In genomic region chr2:62458070-62458469, GRCm38 (mm10) we compare ENCODE assay signal across 13 mouse cellular contexts. TPM values are rescaled to one million over a fixed set of nuclear protein-coding genes. Genes with fewer than 3 reads are reported as not detected.
DNase-seq lines count a peak whose midpoint lies in the region; TF ChIP-seq lines count a peak whose summit lies in the region.
"Had no signal": no experiment of that assay in that cellular context is flagged by ENCODE, and none has a peak within 500 bp of the region (broad histone marks: within the 10 kb centered on the region; RNA-seq: fewer than 3 reads in every experiment).

No protein-coding gene starts in this region.

- WGBS in cerebellum, adult 2 months = 39% methylated on average over 9 of the region's 9 CpGs

- TF ChIP-seq POLR2A in cerebellum, adult 2 months (IDR thresholded peaks at IDR 0.05; ENCODE audit: borderline replicate concordance, insufficient read depth, low read length) = no peak

- no peaks in the 10 kb centered on the region for H3K4me1 ChIP-seq in cerebellum, adult 2 months (ENCODE audit: control insufficient read depth, insufficient read depth, low read length)

- TF ChIP-seq CTCF in cerebellum, adult 2 months (IDR thresholded peaks at IDR 0.05; ENCODE audit: borderline replicate concordance, insufficient read depth, low read depth, low read length) = peak; percentile 41; the same call in 1 of the 2 replicates
- TF ChIP-seq CTCF in left cerebral cortex, adult 2 months (IDR thresholded peaks at IDR 0.05) = peak; percentile 79

- DNase-seq in cerebellum, adult 2 months = peak in 1 of 2 experiments; percentile 15
- DNase-seq in cerebellum, adult 18-20 months = no peak
- no peak for DNase-seq in left cerebral cortex, adult 2 months (ENCODE audit: extremely low spot score in 1 of 2, low spot score in 2 of 2)
- DNase-seq in left cerebral cortex, adult 11 months (ENCODE audit: low spot score) = no peak
- DNase-seq in NIH3T3 (ENCODE audit: low read depth) = peak; percentile 77
- peak; percentile 78 for DNase-seq in induced T-regulatory cell, adult 2 months (ENCODE audit: low read depth)
- no peak for DNase-seq in right cerebral cortex, postnatal 36 days (ENCODE audit: low spot score in 2 of 2)
- DNase-seq in kidney, adult 11 months = no peak
- DNase-seq: cerebellum, adult 11 months; spleen, adult 18-20 months had no signal

- no peaks in the 10 kb centered on the region for H3K27me3 ChIP-seq in cerebellum, adult 2 months (ENCODE audit: control insufficient read depth, insufficient read depth, low read length)

- no peak overlapping the region for H3K4me3 ChIP-seq in cerebellum, adult 2 months (replicated peaks; ENCODE audit: insufficient read depth, low read depth, low read length)
- peak overlapping the region; percentile 36 for H3K4me3 ChIP-seq in left cerebral cortex, adult 2 months

- H3K27ac ChIP-seq in cerebellum, adult 2 months (ENCODE audit: insufficient read depth, low read length) = no peak overlapping the region
- peak overlapping the region; percentile 56 for H3K27ac ChIP-seq in left cerebral cortex, adult 2 months

- intact Hi-C loops in left cerebral cortex, adult 2 months (cut with DNase I) = loop anchor here (2.0 to 5.0 kb wide), 6 partner anchors 111 to 803 kb away; no protein-coding TSS in a partner anchor

RNA-seq across cellular contexts. Expression of gene Gcg, which starts 25.4 kb away (rescaled TPM):
- polyA plus RNA-seq in cerebellum, adult 2 months (2012; rRNA removed) = 0.41 TPM in 1 of 2 replicates, not detected in the other
- under 1 TPM in 1 of 2 experiments, not detected in 1; 0.50 TPM for total RNA-seq in left cerebral cortex, adult 2 months (2021)
- total RNA-seq: layer of hippocampus, adult 18-20 months; megakaryocyte-erythroid progenitor cell, adult 5-6 weeks had no signal
- polyA plus RNA-seq: gonadal fat pad, adult 2 months had no signal

RNA-seq across cellular contexts. Expression of gene Dpp4, which starts 46.0 kb away (rescaled TPM):
- polyA plus RNA-seq in cerebellum, adult 2 months (2012; rRNA removed) = 0.76 and 0.85 TPM in 2 replicates
- 1 to 10 TPM; 1.4 to 4.6 TPM for total RNA-seq in left cerebral cortex, adult 2 months (2021)

Comparison
In these comparisons a context has a peak if more than half of its experiments do, and no peak if none do; other contexts are left out.
1. DNase-seq: peak in NIH3T3 (single experiment) and induced T-regulatory cell, adult 2 months (single experiment); none in cerebellum, adult 18-20 months (0 of 2), left cerebral cortex, adult 2 months (0 of 2), left cerebral cortex, adult 11 months (single experiment), right cerebral cortex, postnatal 36 days (0 of 2) and kidney, adult 11 months (single experiment).